Mouse (Mus musculus) CD4-positive, CD25-positive, alpha-beta regulatory T cell, adult 9 weeks (primary cell): ENCODE measurements around the gene Tulp3. TPM values are rescaled to one million over a fixed set of nuclear protein-coding genes. Genes with fewer than 3 reads are reported as not detected.

Experiments
- polyA plus RNA-seq: library from polyadenylated mRNA; unstranded; fragments of 100-300 nt; shearing (Covaris generic); gene quantifications from one replicate; pipeline ENCODE4 v1.2.1, GENCODE M21; 2017

Tulp3 gene
- polyA plus RNA-seq = 2.1 TPM

GRCm38 (mm10) chr6:128355726-128356416, at the start of gene Tulp3:
Tulp3 (minus strand) TSS chr6:128355851.

DNA sequence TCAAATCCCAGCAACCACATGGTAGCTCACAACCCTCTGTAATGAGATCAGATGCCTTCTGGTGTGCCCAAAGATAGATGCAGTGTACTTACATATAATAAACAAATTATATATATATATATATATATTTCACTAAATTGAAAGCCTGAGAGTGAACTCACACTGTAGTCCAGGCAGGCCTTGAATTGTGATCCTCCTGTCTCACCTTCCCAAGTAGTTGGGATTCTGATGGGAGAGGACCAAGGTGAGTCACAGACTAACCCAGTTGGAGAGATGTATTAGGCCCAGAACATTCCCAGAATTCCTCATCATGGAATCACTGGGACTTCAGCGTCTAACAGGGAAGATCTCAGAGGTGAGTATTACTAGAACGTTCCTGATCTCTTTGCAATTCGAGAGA, 43.3 kb upstream of the Tulp3 start, which contains the start of gene Nrip2:
Nrip2 (plus strand) TSS at position 301 of the 400 bp plus-strand sequence.

DNA sequence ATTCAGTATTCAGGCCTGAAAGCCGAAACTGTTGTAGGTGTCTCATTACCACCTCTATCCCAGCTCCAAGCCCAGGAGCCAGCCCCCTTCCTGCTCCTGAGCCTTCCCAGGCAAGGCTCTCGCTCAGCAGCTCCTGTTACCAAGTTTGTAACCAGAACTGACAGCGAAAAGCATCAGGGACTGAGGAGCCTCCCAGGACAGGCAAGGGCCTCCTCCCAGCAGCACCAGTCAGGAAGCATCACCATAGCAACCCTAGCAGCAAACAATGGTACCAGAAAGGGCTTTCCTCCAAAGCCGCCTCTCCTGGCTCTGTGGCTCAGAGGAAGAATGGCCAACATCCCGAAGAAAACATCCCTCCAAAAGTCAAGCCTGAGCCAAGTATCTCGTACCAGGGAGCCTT, 19.5 kb upstream of the Tulp3 start, which contains the start of the genes Tex52 and Gm44596:
Tex52 (plus strand) TSS at position 265 of the 400 bp plus-strand sequence.
Gm44596 (plus strand) TSS at position 312 of the 400 bp plus-strand sequence.

GRCm38 (mm10) chr6:128362381-128363006, 6.8 kb upstream of the Tulp3 start, which contains the start of the genes Rhno1 and Foxm1:
Rhno1 (minus strand) TSS chr6:128362911.
Foxm1 (plus strand) TSS chr6:128362967.

DNA sequence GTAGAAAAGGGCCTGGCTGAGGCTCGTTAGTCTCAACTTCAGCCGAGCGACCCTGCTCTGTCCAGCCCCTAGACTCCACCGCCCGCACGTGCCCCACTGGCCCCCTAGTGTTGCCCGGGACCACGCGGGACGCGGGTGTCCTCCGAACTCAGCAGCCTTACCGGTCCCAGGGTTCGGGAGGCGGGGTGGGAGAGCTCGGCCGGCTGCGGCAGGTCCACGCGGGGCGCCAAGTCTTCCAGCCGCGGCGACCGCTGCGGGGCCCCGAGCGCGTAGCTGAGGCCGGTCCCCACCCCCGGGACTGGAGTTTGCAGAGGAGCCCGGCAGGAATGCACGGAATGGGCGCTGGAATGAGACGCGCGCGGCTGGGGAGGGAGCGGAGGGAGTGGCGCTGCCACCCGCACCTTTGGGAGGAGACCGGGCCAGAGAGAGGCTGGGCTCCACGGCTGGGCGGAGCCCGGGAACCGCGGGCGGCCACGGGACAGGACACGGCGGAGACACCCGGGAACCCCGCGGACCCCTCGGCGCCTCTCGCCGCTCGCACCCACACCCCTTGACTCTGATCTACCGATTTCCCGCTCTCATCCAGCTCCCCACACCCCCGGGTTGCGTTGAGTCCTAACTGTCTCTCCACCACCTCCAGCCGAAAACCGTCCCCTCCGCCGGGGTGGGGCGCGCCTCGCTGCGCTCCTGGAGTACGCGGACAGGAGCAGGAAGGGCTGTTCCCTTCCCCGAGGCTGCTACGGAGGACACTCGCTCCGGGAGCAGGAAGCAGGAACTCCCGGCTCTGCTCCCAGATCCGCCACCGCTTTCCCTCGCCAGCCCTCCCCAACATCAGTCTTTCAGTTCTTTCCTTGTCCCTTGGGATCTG, 55.3 kb downstream of the Tulp3 start, which contains the start of gene Tead4:
Tead4 (minus strand) TSS at position 690 of the 868 bp plus-strand sequence.

Other genes with a start within 250 kb of the Tulp3 start
- 4.0 TPM for gene Tspan9, start 212.3 kb downstream of the Tulp3 start, polyA plus RNA-seq
- not detected for gene Tead4, start 55.0 kb downstream of the Tulp3 start, polyA plus RNA-seq
- 59.0 TPM for gene Rhno1, start 7.1 kb upstream of the Tulp3 start, polyA plus RNA-seq
- gene Foxm1, start 7.1 kb upstream of the Tulp3 start, polyA plus RNA-seq = 0.57 TPM
- gene Tex52, start 19.6 kb upstream of the Tulp3 start, polyA plus RNA-seq = not detected
- not detected for gene Gm44596, start 19.7 kb upstream of the Tulp3 start, polyA plus RNA-seq
- gene Nrip2, start 43.4 kb upstream of the Tulp3 start, polyA plus RNA-seq = 1.8 TPM
- 34.7 TPM for gene Itfg2, start 69.1 kb upstream of the Tulp3 start, polyA plus RNA-seq
- 38.2 TPM for gene Fkbp4, start 82.8 kb upstream of the Tulp3 start, polyA plus RNA-seq
- not detected for gene Pzp, start 170.9 kb upstream of the Tulp3 start, polyA plus RNA-seq
- gene A2ml1, start 225.8 kb upstream of the Tulp3 start, polyA plus RNA-seq = not detected